Mouse (Mus musculus) lung, postnatal 0 days (tissue): ENCODE measurements at regions not wholly inside any gene's neighbourhood (a gene's known extent, or its start where the extent isn't known, plus 50 kb on each side); places are given as distances from the start of the nearest gene placed in this dataset.

ENCODE experiments used
- ATAC-seq: fragments of 200-750 bp; cut with Nextera tagmentation; 2 replicates; pipeline ENCODE4 v1.8.0; 2017; ENCODE audit warnings: moderate library complexity
- DNase-seq: peaks from one replicate; pipeline ENCODE4 v3.0.0-alpha.2; 2016; ENCODE audit warnings: low spot score
- H3K27ac ChIP-seq: fragments of 300-500 bp; sonication (generic); 2 replicates; pipeline ENCODE4 v1.5.1; 2014; ENCODE audit warnings: antibody characterized with exemption, mild to moderate bottlenecking, low read length, mixed read lengths
- H3K27me3 ChIP-seq: fragments of 300-500 bp; sonication (generic); replicated peaks from 2 replicates; pipeline ENCODE4 v1.6.1; 2014; ENCODE audit warnings: low read length, mixed read lengths; ENCODE audit not compliant: insufficient read depth
- H3K36me3 ChIP-seq: fragments of 300-500 bp; sonication (generic); 2 replicates; pipeline ENCODE4 v1.6.1; 2014; ENCODE audit warnings: low read length, mixed read lengths; ENCODE audit not compliant: insufficient read depth
- H3K4me1 ChIP-seq: fragments of 300-500 bp; sonication (generic); 2 replicates; pipeline ENCODE4 v1.6.1; 2014; ENCODE audit warnings: antibody characterized with exemption, low read depth, low read length, mixed read lengths; ENCODE audit not compliant: insufficient read depth
- H3K4me2 ChIP-seq: fragments of 300-500 bp; sonication (generic); replicated peaks from 2 replicates; pipeline ENCODE4 v1.6.1; 2014; ENCODE audit warnings: low read depth, mild to moderate bottlenecking, low read length, moderate library complexity, mixed read lengths
- H3K4me3 ChIP-seq: fragments of 300-500 bp; sonication (generic); 2 replicates; pipeline ENCODE4 v1.5.1; 2014; ENCODE audit warnings: low read depth, low read length
- H3K9ac ChIP-seq: fragments of 300-500 bp; sonication (generic); replicated peaks from 2 replicates; pipeline ENCODE4 v1.6.1; 2014; ENCODE audit warnings: low read depth, mild to moderate bottlenecking
- H3K9me3 ChIP-seq: fragments of 300-500 bp; sonication (generic); 2 replicates; pipeline ENCODE4 v1.6.1; 2016; ENCODE audit warnings: low read length, mixed read lengths
- CTCF ChIP-seq: IDR thresholded peaks from 2 replicates; pipeline ENCODE4 v1.5.1; 2016; ENCODE audit warnings: antibody characterized with exemption, mild to moderate bottlenecking
- EP300 ChIP-seq: IDR thresholded peaks from 2 replicates; pipeline ENCODE4 v1.6.1; 2016; ENCODE audit warnings: antibody characterized with exemption, mild to moderate bottlenecking, control low read depth
- WGBS: fragments of 180-500 bp; shearing (Covaris S2); extraction: QIAGEN DNeasy Blood & Tissue Kit; methylation state at CpG from one replicate; pipeline ENCODE4 v1.1.7; 2014; 5-methylcytosine and 5-hydroxymethylcytosine counted together

DNA sequence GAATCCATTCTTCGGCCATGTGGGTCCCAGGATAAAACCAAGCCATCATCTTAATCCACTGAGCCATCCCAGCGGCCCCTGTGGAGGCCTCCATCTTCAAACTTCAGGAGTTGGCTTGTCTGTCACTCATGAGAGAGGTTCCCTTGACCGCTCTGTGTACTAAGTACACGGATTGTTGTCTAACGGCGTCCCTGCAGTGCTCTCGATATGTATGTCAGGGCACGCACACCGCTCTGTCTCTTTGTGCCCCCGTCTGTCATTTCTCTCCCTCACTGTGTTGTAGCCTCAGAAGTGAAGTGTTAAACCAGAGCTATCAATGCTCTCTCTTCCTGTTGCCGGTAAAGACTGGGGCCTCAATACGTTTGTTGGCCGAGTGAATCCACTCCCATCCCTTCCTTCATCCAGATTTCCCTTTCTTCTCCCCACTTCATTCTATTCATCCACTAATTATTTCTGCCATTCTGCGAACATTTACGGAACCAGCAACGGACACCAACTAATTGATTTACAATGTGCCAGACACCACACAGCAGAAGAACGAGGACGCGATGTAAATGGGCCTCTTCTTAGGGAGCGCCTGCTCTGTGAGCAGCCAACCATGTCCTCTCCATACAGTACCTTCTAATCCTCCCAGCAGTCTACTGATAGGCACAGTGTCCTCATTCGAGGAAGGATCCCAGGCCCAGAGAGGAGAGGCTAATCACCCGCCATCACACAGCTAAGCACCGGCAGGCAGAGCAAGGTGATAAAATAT lies 199.6 kb downstream of the Gm11011 start:
- H3K4me2 ChIP-seq: no peak overlapping the region
- TF ChIP-seq EP300 (no peak), CTCF (no peak)
- H3K9ac ChIP-seq: no peak overlapping the region
- H3K27me3 ChIP-seq: no peaks in the 10 kb centered on the region
- H3K4me1 ChIP-seq: no peaks in the 10 kb centered on the region
- ATAC-seq (no peak), DNase-seq (no peak)
- H3K36me3 ChIP-seq: no peaks in the 10 kb centered on the region
- no peak overlapping the region for H3K4me3 ChIP-seq
- no peaks in the 10 kb centered on the region for H3K9me3 ChIP-seq
- WGBS: 70% methylated on average over 23 of the region's 23 CpGs
- H3K27ac ChIP-seq: no peak overlapping the region

DNA sequence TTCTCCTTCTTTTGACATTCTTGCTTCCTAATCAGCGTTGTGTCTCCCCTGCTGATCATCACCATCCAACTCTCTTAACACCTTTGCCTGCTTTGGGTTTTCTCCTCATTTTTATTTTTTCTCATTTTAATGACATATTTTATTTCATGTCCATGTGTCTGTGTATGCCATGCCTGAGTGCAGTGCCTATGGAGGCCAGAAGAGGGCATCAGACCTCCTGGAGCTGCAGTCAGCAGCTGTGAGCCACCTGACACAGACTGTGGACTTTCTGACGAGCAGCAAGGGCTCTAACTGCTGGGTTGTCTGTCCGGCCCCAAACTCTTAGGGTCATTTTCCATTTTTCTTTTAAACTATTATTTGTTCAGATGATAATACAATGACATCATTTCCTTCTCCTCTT lies 203.8 kb downstream of the Gm11011 start:
- ATAC-seq (no peak), DNase-seq (no peak)
- WGBS: 84% methylated on average over 3 of the region's 3 CpGs
- H3K36me3 ChIP-seq: no peaks in the 10 kb centered on the region
- no peak overlapping the region for H3K27ac ChIP-seq
- H3K4me3 ChIP-seq: no peak overlapping the region
- H3K9me3 ChIP-seq: no peaks in the 10 kb centered on the region
- H3K27me3 ChIP-seq: no peaks in the 10 kb centered on the region
- H3K9ac ChIP-seq: no peak overlapping the region
- peak; percentile 6; the same call in 1 of the 2 replicates for TF ChIP-seq CTCF
- TF ChIP-seq EP300: no peak
- H3K4me1 ChIP-seq: no peaks in the 10 kb centered on the region
- no peak overlapping the region for H3K4me2 ChIP-seq

DNA sequence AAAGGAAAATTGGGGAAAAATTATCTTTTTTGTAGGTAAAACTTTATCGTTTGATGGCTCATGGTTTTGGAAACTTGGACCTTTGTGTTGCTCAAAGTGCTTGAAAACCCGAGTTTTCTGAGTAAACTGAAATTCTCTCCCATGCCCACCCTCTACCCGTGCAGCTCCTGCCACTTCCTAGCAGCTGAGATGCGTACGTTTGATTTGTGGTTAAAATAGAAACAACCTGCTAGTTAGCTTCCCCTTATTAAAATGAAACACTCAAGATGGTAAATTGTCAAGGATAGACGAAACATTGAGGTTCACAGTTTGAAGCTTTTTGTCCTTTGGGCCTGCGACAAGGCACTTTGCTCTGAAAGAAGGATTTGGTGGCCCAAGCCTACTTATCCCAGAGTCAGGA lies 214.5 kb downstream of the Gm11011 start:
- Histone ChIP-seq H3K4me3 (no peak overlapping the region), H3K27me3 (no peaks in the 10 kb centered on the region), H3K9me3 (no peaks in the 10 kb centered on the region), H3K27ac (no peak overlapping the region), H3K36me3 (no peaks in the 10 kb centered on the region), H3K9ac (no peak overlapping the region), H3K4me2 (no peak overlapping the region), H3K4me1 (no peaks in the 10 kb centered on the region)
- ATAC-seq (no peak), DNase-seq (no peak)
- TF ChIP-seq EP300: no peak
- TF ChIP-seq CTCF: no peak
- WGBS: 83% methylated on average over 7 of the region's 7 CpGs

DNA sequence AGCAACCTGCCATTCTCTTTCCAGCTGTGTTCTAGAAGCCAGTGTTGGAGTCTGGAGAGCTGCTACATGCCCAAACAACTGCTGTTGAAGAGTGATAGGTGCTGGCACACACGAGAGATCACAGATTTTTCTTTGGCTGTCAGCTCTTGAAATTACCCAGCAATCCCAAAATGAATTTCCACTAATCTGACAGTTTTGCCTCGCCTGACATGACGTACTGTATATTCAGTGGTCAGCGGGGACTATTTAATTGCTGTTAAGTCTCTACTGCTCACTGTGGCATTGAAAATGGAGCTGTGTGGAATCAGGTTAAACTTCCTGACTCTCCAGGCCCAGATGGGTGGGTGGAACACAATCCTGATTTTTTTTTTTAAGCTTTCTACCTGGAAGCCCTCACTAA lies 222.5 kb downstream of the Gm11011 start:
- TF ChIP-seq EP300 (no peak), CTCF (no peak)
- DNase-seq: no peak
- H3K4me2 ChIP-seq: no peak overlapping the region
- H3K4me1 ChIP-seq: no peaks in the 10 kb centered on the region
- no peak for ATAC-seq
- no peaks in the 10 kb centered on the region for H3K9me3 ChIP-seq
- WGBS: 65% methylated on average over 4 of the region's 4 CpGs
- no peaks in the 10 kb centered on the region for H3K27me3 ChIP-seq
- no peak overlapping the region for H3K9ac ChIP-seq
- no peaks in the 10 kb centered on the region for H3K36me3 ChIP-seq
- H3K4me3 ChIP-seq: no peak overlapping the region
- no peak overlapping the region for H3K27ac ChIP-seq

DNA sequence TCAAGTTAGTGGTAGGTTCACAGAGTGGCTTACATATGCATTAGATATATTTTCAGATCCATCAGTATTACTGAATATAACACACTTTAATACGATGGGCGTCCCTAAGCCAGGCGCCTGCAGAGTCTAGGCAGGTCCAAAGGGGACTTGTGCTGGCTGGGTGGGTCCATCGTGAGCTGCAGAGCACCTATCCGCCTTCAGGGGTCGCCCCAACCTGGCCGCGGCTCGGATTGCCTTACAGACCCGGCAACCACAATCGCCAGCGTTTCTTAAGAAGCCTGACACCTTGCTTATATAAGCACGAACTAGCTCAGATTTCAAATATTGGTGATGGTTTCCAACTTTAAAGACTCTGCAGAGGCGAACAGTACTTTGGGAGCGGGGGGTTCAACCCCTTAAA lies 227.3 kb downstream of the Gm11011 start:
- WGBS: 13% methylated on average over 15 of the region's 15 CpGs
- no peaks in the 10 kb centered on the region for H3K27me3 ChIP-seq
- H3K4me1 ChIP-seq: no peaks in the 10 kb centered on the region
- no peak overlapping the region for H3K4me2 ChIP-seq
- H3K9ac ChIP-seq: no peak overlapping the region
- no peaks in the 10 kb centered on the region for H3K9me3 ChIP-seq
- no peak overlapping the region for H3K27ac ChIP-seq
- peak; percentile 69 for TF ChIP-seq CTCF
- TF ChIP-seq EP300: no peak
- peak; percentile 29 for DNase-seq
- H3K36me3 ChIP-seq: no peaks in the 10 kb centered on the region
- no peak for ATAC-seq
- H3K4me3 ChIP-seq: no peak overlapping the region

DNA sequence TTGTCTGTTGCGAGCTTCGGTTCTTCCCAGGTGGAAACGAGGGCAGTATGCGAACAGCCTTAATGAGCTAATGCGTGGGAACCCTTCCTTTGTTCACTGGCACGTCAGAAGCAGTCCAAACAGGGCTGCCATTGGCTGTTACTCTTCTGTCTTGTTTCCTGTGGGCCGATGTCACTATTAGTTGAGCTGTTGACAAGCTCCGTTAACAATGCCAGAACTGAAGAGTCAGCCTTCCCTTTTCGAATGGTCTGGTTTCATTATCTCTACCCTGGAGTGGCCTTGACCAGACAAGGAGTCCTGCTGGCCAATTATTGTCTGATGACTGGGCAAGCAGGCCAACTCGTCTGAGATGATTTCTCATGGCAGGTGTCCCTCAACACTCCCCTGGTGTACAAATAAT lies 230.1 kb downstream of the Gm11011 start:
- WGBS: 78% methylated on average over 10 of the region's 10 CpGs
- H3K36me3 ChIP-seq: no peaks in the 10 kb centered on the region
- DNase-seq: no peak
- no peak for TF ChIP-seq EP300
- TF ChIP-seq CTCF: no peak
- H3K9ac ChIP-seq: no peak overlapping the region
- H3K4me1 ChIP-seq: no peaks in the 10 kb centered on the region
- H3K4me2 ChIP-seq: no peak overlapping the region
- H3K27ac ChIP-seq: no peak overlapping the region
- no peak overlapping the region for H3K4me3 ChIP-seq
- ATAC-seq: no peak
- no peaks in the 10 kb centered on the region for H3K9me3 ChIP-seq
- no peaks in the 10 kb centered on the region for H3K27me3 ChIP-seq
